Mouse (Mus musculus) embryonic facial prominence, embryonic 10.5 days (tissue): Measurements from ENCODE around the gene Grap2. TPM values are rescaled to one million over a fixed set of nuclear protein-coding genes. Genes with fewer than 3 reads are reported as not detected.
"Not testable (repeated sequence)": the region's sequence is repeated elsewhere in the genome, so short reads cannot be mapped to it uniquely, and the experiment has no call there.

ENCODE experiments used
- DNase-seq: peaks from one replicate; pipeline ENCODE4 v3.0.0-alpha.2; 2017; ENCODE audit warnings: low spot score
- H3K27ac ChIP-seq: fragments of 300-500 bp; sonication (generic); replicated peaks from 2 replicates; pipeline ENCODE4 v1.5.1; 2016; ENCODE audit warnings: mild to moderate bottlenecking
- H3K27me3 ChIP-seq: fragments of 300-500 bp; sonication (generic); replicated peaks from 2 replicates; pipeline ENCODE4 v1.6.1; 2016; ENCODE audit warnings: low read depth, mild to moderate bottlenecking; ENCODE audit not compliant: poor library complexity, severe bottlenecking
- H3K36me3 ChIP-seq: fragments of 300-500 bp; sonication (generic); replicated peaks from 2 replicates; pipeline ENCODE4 v1.6.1; 2016; ENCODE audit warnings: mild to moderate bottlenecking, moderate library complexity
- H3K4me1 ChIP-seq: fragments of 300-500 bp; sonication (generic); 2 replicates; pipeline ENCODE4 v1.6.1; 2016
- H3K4me3 ChIP-seq: fragments of 300-500 bp; sonication (generic); 2 replicates; pipeline ENCODE4 v1.5.1; 2016; ENCODE audit warnings: mild to moderate bottlenecking, moderate library complexity
- H3K9me3 ChIP-seq: fragments of 300-500 bp; sonication (generic); 2 replicates; pipeline ENCODE4 v1.6.1; 2016; ENCODE audit warnings: mild to moderate bottlenecking
- WGBS: fragments of 180-500 bp; shearing (Covaris S2); methylation state at CpG from one replicate; pipeline ENCODE4 v1.1.7; 2016; 5-methylcytosine and 5-hydroxymethylcytosine counted together
- polyA plus RNA-seq: library from polyadenylated mRNA; unstranded; fragments of >200 nt; fragmentation: Nextera tagmentation; extraction: Ambion mirVana; gene quantifications from 2 replicates; pipeline ENCODE4 v1.2.1, GENCODE M21; 2016

The Grap2 gene
- polyA plus RNA-seq, 1 experiment from 2014 or later = 1.0 TPM

GRCm38 (mm10) chr15:80570226-80570625 lies 2.2 kb upstream of the Grap2 start:
- H3K36me3 ChIP-seq = no peaks in the 10 kb centered on the region
- H3K4me3 ChIP-seq = no peak overlapping the region
- peaks cover 18% of the 10 kb centered on the region for H3K27me3 ChIP-seq
- no peaks in the 10 kb centered on the region for H3K9me3 ChIP-seq
- WGBS = 90% methylated on average over 1 of the region's 1 CpGs
- no peak overlapping the region for H3K27ac ChIP-seq
- DNase-seq = no peak
- peaks cover 9% of the 10 kb centered on the region; the same call in 1 of the 2 replicates for H3K4me1 ChIP-seq

DNA sequence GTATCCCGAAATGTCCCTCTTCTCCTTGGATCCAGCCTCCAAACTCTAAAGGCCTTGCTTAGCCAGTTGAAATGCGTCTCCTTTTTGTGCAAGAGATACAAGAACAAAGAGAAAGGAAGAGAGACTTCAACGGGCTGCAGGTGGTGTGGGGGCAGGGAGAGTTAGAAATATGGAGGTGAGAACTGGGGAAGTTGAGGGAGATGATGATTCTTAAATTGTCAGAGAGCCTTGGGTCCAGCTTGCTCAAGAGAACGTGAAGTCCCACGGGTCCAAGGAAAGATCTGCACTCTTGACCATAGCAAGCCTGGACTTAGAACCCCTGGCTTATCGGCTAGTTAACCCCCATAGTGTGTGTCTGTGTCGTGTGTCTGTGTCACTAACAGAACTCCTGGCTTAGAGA lies 783 bp upstream of the Grap2 start:
- Histone ChIP-seq H3K4me1 (peaks cover 9% of the 10 kb centered on the region; the same call in 1 of the 2 replicates), H3K36me3 (no peaks in the 10 kb centered on the region), H3K4me3 (no peak overlapping the region), H3K27ac (no peak overlapping the region), H3K27me3 (peaks cover 28% of the 10 kb centered on the region), H3K9me3 (no peaks in the 10 kb centered on the region)
- no peak for DNase-seq
- 71% methylated on average over 7 of the region's 7 CpGs for WGBS

GRCm38 (mm10) chr15:80572811-80573520 lies 572 bp downstream of the Grap2 start:
- no peaks in the 10 kb centered on the region for H3K36me3 ChIP-seq
- no peaks in the 10 kb centered on the region for H3K9me3 ChIP-seq
- peaks cover 16% of the 10 kb centered on the region for H3K4me1 ChIP-seq
- WGBS = 77% methylated on average over 9 of the region's 9 CpGs
- peaks cover 42% of the 10 kb centered on the region for H3K27me3 ChIP-seq
- H3K27ac ChIP-seq = no peak overlapping the region
- no peak overlapping the region for H3K4me3 ChIP-seq
- DNase-seq = no peak

- H3K27me3 ChIP-seq = peaks cover 56% of the 10 kb centered on the region
Observed at GRCm38 (mm10) chr15:80574211-80575040, 2.0 kb downstream of the Grap2 start.

GRCm38 (mm10) chr15:80575817-80576370 lies 3.5 kb downstream of the Grap2 start:
- H3K4me3 ChIP-seq = no peak overlapping the region
- H3K36me3 ChIP-seq = no peaks in the 10 kb centered on the region
- WGBS = 94% methylated on average over 13 of the region's 13 CpGs
- H3K27me3 ChIP-seq = peaks cover 54% of the 10 kb centered on the region
- H3K9me3 ChIP-seq = no peaks in the 10 kb centered on the region
- peaks cover 16% of the 10 kb centered on the region for H3K4me1 ChIP-seq
- DNase-seq = no peak
- no peak overlapping the region for H3K27ac ChIP-seq

More at GRCm38 (mm10) chr15:80574211-80575040, 2.0 kb downstream of the Grap2 start:
- H3K9me3 ChIP-seq = no peaks in the 10 kb centered on the region
- DNase-seq = no peak
- H3K27ac ChIP-seq = no peak overlapping the region
- peaks cover 18% of the 10 kb centered on the region for H3K4me1 ChIP-seq
- 92% methylated on average over 17 of the region's 17 CpGs for WGBS
- H3K4me3 ChIP-seq = no peak overlapping the region
- H3K36me3 ChIP-seq = no peaks in the 10 kb centered on the region

- H3K36me3 ChIP-seq = no peaks in the 10 kb centered on the region
- no peak overlapping the region for H3K4me3 ChIP-seq
- 83% methylated on average over 11 of the region's 11 CpGs for WGBS
- H3K9me3 ChIP-seq = no peaks in the 10 kb centered on the region
- H3K27ac ChIP-seq = no peak overlapping the region
- H3K4me1 ChIP-seq = peaks cover 16% of the 10 kb centered on the region
- DNase-seq = no peak
- H3K27me3 ChIP-seq = peaks cover 54% of the 10 kb centered on the region
Observed at GRCm38 (mm10) chr15:80576415-80576994, 4.1 kb downstream of the Grap2 start.

GRCm38 (mm10) chr15:80577166-80577960 lies 5.0 kb downstream of the Grap2 start:
- Histone ChIP-seq H3K27ac (no peak overlapping the region), H3K36me3 (no peaks in the 10 kb centered on the region), H3K4me3 (no peak overlapping the region; the same call in 1 of the 2 replicates), H3K9me3 (no peaks in the 10 kb centered on the region), H3K4me1 (peaks cover 13% of the 10 kb centered on the region), H3K27me3 (peaks cover 47% of the 10 kb centered on the region)
- WGBS = 11% methylated on average over 22 of the region's 22 CpGs
- no peak for DNase-seq

DNA sequence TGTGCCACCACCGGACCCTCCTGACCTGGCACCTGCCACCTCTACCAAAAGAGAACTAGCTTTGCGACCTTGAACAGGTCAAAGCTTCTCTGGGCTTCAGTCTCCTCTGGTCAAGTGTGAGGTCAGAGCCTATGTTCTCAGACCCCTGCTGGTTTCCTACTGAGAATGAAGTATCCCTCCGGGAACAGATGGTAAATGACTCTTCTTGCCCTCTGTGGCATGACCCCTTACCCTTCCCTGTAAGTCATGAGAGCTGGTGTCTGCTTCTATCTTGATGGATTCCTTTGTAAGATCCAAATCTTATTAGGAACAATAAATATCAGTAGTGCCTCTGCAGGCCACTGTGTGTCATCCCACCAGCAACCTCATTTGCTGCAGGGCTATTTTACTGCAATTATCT lies 6.7 kb downstream of the Grap2 start:
- no peak for DNase-seq
- peaks cover 45% of the 10 kb centered on the region for H3K27me3 ChIP-seq
- H3K9me3 ChIP-seq = no peaks in the 10 kb centered on the region
- 66% methylated on average over 3 of the region's 3 CpGs for WGBS
- no peak overlapping the region for H3K4me3 ChIP-seq
- no peak overlapping the region for H3K27ac ChIP-seq
- H3K4me1 ChIP-seq = peaks cover 18% of the 10 kb centered on the region
- no peaks in the 10 kb centered on the region for H3K36me3 ChIP-seq

DNA sequence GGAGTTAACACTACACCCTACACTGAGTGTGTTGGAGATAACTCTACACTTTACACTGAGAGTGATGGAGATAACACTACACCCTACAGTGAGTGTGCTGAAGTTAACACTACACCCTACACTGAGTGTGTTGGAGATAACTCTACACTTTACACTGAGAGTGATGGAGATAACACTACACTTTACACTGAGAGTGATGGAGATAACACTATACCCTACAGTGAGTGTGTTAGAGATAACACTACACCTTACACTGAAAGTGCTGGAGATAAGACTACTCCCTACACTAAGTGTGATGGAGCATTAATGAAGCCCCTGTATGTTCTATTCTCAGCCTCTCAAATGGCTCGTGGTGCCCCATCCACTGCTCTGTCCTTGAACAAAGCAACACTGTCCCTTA lies 8.2 kb downstream of the Grap2 start:
- not testable (repeated sequence) for H3K9me3 ChIP-seq, H3K36me3 ChIP-seq, DNase-seq, H3K4me3 ChIP-seq, H3K27ac ChIP-seq
- peaks cover 53% of the 10 kb centered on the region for H3K27me3 ChIP-seq
- H3K4me1 ChIP-seq = peaks cover 18% of the 10 kb centered on the region
- WGBS = 86% methylated on average over 1 of the region's 1 CpGs

- Histone ChIP-seq H3K27ac (no peak overlapping the region), H3K4me3 (no peak overlapping the region), H3K9me3 (no peaks in the 10 kb centered on the region), H3K27me3 (peaks cover 32% of the 10 kb centered on the region), H3K4me1 (peaks cover 14% of the 10 kb centered on the region), H3K36me3 (no peaks in the 10 kb centered on the region)
- DNase-seq = no peak
- 80% methylated on average over 20 of the region's 20 CpGs for WGBS
Observed at GRCm38 (mm10) chr15:80582581-80583495, 10.4 kb downstream of the Grap2 start.

DNA sequence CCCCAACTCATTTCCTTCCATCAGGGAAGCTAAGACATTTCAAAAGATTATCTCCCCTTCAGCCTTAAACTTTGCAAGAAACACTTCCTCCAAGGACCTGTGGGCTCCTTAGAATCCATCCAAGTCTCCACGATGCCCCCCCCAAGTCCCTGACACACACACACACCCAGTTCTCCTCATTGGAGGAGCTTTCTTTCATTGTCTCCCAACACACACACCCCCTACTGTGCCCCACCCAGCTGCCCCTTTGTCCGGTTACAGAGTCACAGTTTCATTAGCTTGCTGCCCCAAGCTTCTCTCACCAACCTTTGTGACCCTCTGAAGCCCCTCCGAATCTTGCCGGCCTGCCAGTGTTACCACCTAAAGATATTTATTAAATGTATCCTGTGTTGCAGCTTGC lies 13.9 kb downstream of the Grap2 start:
- no peak overlapping the region for H3K27ac ChIP-seq
- H3K4me3 ChIP-seq = no peak overlapping the region
- H3K27me3 ChIP-seq = peaks cover 13% of the 10 kb centered on the region
- H3K36me3 ChIP-seq = no peaks in the 10 kb centered on the region
- no peak for DNase-seq
- no peaks in the 10 kb centered on the region for H3K9me3 ChIP-seq
- 31% methylated on average over 4 of the region's 4 CpGs for WGBS
- H3K4me1 ChIP-seq = peaks cover 8% of the 10 kb centered on the region
